Mouse (Mus musculus) erythroblast, embryonic 14.5 days (primary cell): Measurements from ENCODE around the gene Rhobtb1.

Source experiments
- GATA1 ChIP-seq: IDR thresholded peaks from 2 replicates; pipeline ENCODE4 v1.6.1; 2012; ENCODE audit warnings: low read length, inconsistent platforms, mixed read lengths
- TAL1 ChIP-seq: IDR thresholded peaks from 3 replicates; pipeline ENCODE4 v1.6.1; 2012; ENCODE audit warnings: low read length, inconsistent platforms, mixed read lengths

DNA sequence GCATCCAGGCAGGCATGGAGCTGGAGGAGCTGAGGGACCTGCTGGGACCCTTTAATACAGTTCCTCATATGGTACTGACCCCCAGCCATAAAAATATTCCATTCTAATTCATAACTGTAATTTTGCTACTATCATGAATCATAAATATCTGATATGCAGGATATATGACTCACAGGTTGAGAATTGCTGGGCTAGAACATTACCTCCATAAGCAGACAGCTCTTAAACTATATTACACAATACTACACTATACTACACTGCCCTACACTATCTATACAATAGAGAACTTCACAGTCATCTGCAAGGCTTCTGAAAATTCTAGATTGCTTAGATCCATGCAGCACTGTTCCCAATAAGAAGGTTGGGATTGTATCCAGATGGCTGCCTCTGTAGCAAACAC, 16.9 kb upstream of the Rhobtb1 start:
- TF ChIP-seq TAL1 (no peak), GATA1 (no peak)
